Mouse (Mus musculus): ENCODE data around the gene Ap2b1. TPM values are rescaled to one million over a fixed set of nuclear protein-coding genes. Genes with fewer than 3 reads are reported as not detected.

Ap2b1 gene
- polyA plus RNA-seq, 1 experiment from 2014 or later, result 111 TPM

DNA sequence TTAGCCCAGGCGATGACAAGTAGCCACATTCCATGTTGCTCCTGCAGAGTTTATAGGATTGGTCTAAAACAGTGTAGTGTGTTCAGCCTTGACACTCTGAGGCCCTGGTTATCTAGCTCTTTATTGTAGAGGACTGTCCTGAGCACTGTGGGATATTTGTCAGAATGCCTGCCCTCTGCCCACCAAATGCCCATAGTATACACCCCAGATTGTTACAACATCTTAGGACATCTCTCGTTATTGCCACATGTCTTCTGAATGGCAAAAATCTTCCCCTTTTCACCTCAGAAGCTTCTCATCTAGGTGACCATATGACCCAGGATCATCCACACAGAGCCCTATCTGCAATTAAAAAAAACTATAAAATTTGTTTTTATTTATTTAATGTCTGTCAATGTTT, 133.7 kb downstream of the Ap2b1 start:
- H3K4me2 ChIP-seq, result no peak overlapping the region
- H3K4me3 ChIP-seq, result no peak overlapping the region
- H3K4me1 ChIP-seq (replicated peaks), result no peaks in the 10 kb centered on the region
- WGBS, result 83% methylated on average over 2 of the region's 2 CpGs
- H3K27ac ChIP-seq, result no peak overlapping the region
- H3K9me3 ChIP-seq, result no peaks in the 10 kb centered on the region
- ATAC-seq (ENCODE audit: low FRiP score), result no peak
- H3K27me3 ChIP-seq, result peaks cover 37% of the 10 kb centered on the region
- H3K9ac ChIP-seq, result no peak overlapping the region
- H3K36me3 ChIP-seq, result no peaks in the 10 kb centered on the region

DNA sequence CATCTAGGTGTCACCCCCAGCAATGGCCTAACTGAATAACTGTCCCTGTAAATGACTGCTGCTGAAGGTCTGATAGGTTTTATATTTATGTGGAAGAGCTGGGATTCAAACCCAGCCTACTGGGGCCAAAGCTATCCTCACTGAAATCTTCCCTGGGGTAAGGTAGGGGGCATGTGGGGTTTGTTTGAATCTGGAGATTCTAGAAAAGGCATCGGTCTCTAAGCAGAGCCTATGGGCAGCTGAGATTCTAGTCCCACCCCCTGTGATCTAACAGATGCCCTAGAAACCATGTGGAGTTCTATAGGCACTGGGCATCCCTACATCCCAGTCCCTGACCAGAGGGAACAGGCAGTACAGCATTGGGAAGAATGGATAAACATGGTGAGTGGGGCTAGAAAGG, 138.6 kb downstream of the Ap2b1 start, which contains the start of gene 1700020L24Rik:
1700020L24Rik (plus strand) TSS at position 301 of the 400 bp plus-strand sequence.
- 89% methylated on average over 1 of the region's 1 CpGs for WGBS
- Histone ChIP-seq H3K4me2 (no peak within 1 kb of the TSS), H3K4me3 (no peak within 1 kb of the TSS), H3K4me1 (replicated peaks) (peaks cover 8% of the 10 kb centered on the region), H3K9ac (no peak within 1 kb of the TSS), H3K9me3 (no peaks in the 10 kb centered on the region), H3K27ac (no peak within 1 kb of the TSS), H3K27me3 (peaks cover 36% of the 10 kb centered on the region), H3K36me3 (no peaks in the 10 kb centered on the region)
- no peak for ATAC-seq (ENCODE audit: low FRiP score)

DNA sequence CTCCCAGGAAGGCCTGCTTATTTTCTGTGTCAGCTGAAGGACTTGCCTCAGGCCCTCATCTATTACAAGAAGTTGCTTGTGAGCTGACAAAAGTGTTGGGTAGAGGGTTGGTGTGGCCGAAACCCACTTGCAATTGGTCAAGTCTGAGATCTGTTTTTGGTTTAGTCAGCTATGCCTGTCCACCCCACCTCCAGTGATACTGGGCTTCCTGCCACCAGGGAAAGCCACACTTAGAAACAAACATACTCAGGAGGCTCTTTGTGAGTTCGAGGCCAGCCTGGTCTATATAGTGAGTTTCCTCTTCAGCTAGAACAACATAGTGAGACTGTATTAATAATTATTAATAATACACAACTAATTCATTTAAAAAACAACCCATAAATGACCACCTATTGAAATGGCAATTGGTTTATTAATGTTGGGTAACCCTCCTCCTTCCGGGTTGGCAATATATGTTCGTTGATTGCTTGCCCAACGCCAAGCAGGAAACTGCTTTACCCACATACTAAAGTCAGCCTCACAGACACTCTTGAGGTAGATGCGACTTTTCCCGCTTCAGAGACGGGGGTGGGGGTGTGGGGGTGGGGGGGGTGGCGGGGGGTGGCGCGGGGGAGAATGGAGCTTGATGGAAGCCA, 140.7 kb downstream of the Ap2b1 start:
- peaks cover 53% of the 10 kb centered on the region for H3K27me3 ChIP-seq
- peak overlapping the region; percentile 60 for H3K4me3 ChIP-seq
- no peak for ATAC-seq (ENCODE audit: low FRiP score)
- peaks cover 13% of the 10 kb centered on the region for H3K4me1 ChIP-seq (replicated peaks)
- WGBS, result 31% methylated on average over 11 of the region's 11 CpGs
- H3K36me3 ChIP-seq, result no peaks in the 10 kb centered on the region
- H3K27ac ChIP-seq, result no peak overlapping the region
- peak overlapping the region; percentile 80 for H3K4me2 ChIP-seq
- no peaks in the 10 kb centered on the region for H3K9me3 ChIP-seq
- peak overlapping the region; percentile 71; the same call in 1 of the 2 replicates for H3K9ac ChIP-seq

DNA sequence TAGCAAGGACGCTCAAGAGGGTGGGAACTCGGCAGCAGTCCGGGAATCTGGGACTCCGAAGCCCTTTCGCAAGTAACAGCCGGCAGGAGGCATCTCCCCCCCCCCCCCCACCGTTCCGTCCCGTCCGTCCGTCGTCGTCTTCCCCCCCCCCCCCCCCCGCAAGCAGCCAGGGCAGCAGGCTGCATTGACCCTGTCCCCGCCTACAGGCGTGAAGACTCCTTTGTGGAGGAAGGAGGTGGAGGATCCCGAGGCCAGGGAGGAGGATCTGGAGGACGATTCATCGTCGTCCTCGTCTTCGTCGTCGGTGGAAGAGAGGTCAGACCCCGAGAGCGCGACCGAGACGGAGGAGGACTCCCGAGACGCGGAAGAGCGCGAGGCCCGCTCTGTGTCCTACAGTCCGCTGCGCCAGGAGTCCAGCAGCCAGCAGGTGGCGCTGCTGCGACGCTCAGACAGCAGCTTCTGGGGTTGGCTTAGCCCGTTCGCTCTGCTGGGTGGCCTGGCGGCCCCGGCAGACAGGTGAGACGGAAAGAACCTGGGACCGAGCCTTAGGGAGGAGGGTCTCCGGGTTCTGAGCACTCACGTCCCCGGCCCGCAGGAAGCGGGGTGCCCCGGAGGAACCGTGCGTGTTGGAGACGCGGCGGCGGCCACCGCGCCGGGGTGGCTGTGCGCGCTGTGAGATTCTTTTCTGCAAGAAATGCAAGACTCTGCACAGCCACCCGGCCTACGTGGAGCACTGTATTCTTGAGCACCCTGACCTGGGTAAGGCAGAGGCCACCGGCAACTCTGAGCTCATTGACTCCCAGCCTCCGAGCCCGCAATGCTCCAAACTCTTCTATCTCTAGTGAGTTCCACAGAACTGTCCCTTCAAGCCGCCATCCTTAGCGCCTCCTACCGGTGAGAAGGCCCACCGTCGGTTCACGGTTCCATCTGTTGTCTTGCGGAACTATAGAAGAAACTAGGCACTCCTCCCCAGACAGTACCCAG, 141.5 kb downstream of the Ap2b1 start:
- Histone ChIP-seq H3K27ac (peak overlapping the region; percentile 12; the same call in 1 of the 2 replicates), H3K9me3 (no peaks in the 10 kb centered on the region), H3K4me3 (peak overlapping the region; percentile 60), H3K9ac (peak overlapping the region; percentile 71), H3K4me1 (replicated peaks) (peaks cover 18% of the 10 kb centered on the region), H3K27me3 (peaks cover 55% of the 10 kb centered on the region), H3K36me3 (no peaks in the 10 kb centered on the region), H3K4me2 (peak overlapping the region; percentile 80)
- WGBS, result under 1% methylated on average over 66 of the region's 75 CpGs
- peak; percentile 91 for ATAC-seq (ENCODE audit: low FRiP score)

DNA sequence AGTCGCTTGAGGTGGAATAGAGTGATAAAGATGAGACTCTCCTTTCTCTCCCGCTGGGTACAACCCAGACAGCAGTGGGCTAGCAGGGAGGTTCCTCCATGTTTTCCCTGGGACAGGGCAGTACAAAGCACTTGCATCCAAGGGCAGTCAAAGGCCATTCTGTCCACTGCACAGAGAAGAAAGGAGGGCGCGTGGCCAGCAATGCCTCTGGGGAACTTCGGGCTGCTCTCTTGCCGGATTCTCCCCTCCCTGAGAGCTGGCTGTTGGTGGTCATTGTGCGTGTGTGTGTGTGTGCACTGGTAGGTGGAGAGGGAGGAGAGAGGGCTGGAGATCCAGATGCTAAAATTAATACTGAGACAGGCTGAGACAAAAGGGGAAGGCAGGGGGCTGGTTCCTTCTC, 142.4 kb downstream of the Ap2b1 start:
- H3K4me1 ChIP-seq (replicated peaks), result peaks cover 18% of the 10 kb centered on the region
- no peak for ATAC-seq (ENCODE audit: low FRiP score)
- H3K4me2 ChIP-seq, result peak overlapping the region; percentile 80; the same call in 1 of the 2 replicates
- 0 out of 2 replicates have a peak overlapping the region, but pooled peaks have one; percentile 60 for H3K4me3 ChIP-seq
- H3K9me3 ChIP-seq, result no peaks in the 10 kb centered on the region
- H3K27me3 ChIP-seq, result peaks cover 63% of the 10 kb centered on the region
- H3K27ac ChIP-seq, result no peak overlapping the region
- H3K36me3 ChIP-seq, result no peaks in the 10 kb centered on the region
- WGBS, result 48% methylated on average over 7 of the region's 7 CpGs
- no peak overlapping the region for H3K9ac ChIP-seq

DNA sequence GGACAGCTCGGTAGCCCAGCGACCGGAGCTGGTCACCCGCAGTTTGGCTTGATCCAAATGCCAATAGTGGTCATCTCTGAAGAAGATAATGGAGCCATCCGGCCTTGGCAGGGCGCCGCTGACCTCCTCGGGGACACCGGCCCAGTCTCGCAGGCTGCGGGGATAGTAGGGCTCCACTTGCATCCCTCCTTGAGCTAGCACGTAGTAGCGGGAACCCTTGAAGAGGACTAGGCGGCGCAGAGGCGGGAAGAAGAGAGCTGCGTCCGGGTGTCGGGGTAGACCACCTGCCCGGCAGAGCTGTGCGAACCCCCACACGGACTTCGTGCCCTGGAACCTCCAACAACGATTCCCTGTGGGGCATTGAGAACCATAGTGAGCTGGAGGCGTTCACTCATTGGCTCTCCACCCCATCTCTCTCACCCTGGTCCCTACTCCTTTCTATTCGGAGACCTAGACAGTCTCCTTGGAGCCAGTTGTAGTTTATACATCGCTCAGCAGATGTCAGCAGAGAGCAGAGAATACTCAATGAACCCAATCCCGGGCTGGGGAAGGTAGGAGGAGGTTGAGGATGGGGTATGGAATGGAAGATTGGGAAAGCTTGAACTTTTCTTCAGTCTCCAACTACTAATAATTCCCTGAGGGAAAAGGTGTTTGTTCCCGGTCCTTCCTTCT, 143.9 kb downstream of the Ap2b1 start:
- ATAC-seq (ENCODE audit: low FRiP score), result peak; percentile 26; the same call in 1 of the 2 replicates
- Histone ChIP-seq H3K4me1 (replicated peaks) (peaks cover 23% of the 10 kb centered on the region), H3K9ac (peak overlapping the region; percentile 39; the same call in 1 of the 2 replicates), H3K27ac (no peak overlapping the region), H3K4me3 (peak overlapping the region; percentile 26), H3K36me3 (no peaks in the 10 kb centered on the region), H3K9me3 (no peaks in the 10 kb centered on the region), H3K4me2 (peak overlapping the region; percentile 51), H3K27me3 (peaks cover 71% of the 10 kb centered on the region)
- 11% methylated on average over 29 of the region's 29 CpGs for WGBS

DNA sequence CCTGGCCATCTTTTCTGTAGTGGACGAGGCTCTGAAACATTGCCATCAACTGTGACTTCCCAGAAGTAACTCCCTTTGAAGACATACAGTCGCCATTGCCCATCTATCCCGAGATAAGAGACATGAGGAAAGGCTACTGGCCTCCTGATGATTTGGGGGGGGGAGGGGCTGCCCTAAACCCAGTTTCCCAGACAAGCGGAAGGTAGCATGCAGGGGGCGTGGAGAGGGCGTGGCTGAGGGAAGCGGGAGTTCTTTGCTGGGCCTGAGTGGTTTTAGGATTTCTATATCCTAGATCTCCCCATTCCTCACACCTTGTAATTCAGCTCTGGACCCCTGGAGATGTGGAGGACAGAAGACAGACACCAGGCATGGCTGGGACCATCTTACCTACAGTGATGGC, 145.0 kb downstream of the Ap2b1 start:
- Histone ChIP-seq H3K27ac (no peak overlapping the region), H3K27me3 (peaks cover 67% of the 10 kb centered on the region), H3K9ac (no peak overlapping the region), H3K9me3 (no peaks in the 10 kb centered on the region), H3K4me3 (no peak overlapping the region), H3K4me2 (no peak overlapping the region), H3K4me1 (replicated peaks) (peaks cover 34% of the 10 kb centered on the region), H3K36me3 (no peaks in the 10 kb centered on the region)
- ATAC-seq (ENCODE audit: low FRiP score), result no peak
- WGBS, result 10% methylated on average over 7 of the region's 7 CpGs

DNA sequence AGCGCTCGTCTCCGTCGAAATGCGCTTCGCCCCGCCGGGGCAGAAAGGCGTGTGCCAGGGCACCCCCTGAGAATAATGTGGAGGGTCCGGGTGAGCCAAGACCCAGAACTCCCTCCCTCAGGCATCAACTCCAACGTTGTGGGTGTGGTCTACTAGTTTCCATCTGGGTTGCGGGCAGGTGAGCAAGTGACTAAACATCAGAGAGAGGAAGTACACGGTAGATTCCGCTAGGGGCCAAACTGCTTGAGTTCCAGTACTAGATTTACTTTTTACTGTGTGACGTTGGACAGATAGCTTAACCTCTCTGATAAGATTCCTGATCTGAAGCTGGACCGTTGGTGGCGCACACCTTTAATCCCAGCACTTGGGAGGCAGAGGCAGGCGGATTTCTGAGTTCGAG, 146.2 kb downstream of the Ap2b1 start:
- Histone ChIP-seq H3K4me1 (replicated peaks) (peaks cover 37% of the 10 kb centered on the region), H3K36me3 (no peaks in the 10 kb centered on the region), H3K27me3 (peaks cover 62% of the 10 kb centered on the region), H3K27ac (no peak overlapping the region), H3K4me3 (peak overlapping the region; percentile 19), H3K9ac (peak overlapping the region; percentile 46; the same call in 1 of the 2 replicates), H3K9me3 (no peaks in the 10 kb centered on the region), H3K4me2 (peak overlapping the region; percentile 38)
- WGBS, result 28% methylated on average over 19 of the region's 19 CpGs
- no peak for ATAC-seq (ENCODE audit: low FRiP score)

DNA sequence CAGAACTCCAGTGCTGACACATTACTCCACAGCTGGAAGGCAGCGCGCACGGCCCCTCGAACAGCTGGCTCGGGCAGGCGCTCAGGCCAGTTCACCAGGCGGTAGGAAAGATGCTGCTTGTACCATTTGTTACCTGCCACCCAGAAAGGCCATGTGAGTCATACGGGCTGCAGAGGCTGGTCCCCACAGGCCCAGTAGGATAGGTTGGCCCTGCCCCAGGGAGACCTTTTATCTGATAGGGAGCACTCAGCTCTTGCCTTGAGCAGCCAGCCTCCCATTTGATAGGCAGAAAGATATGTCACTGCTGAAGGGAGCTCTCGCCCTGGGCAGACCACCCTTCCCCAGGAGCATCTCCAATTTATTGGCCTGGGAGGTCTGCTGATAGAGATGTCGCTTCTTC, 148.8 kb downstream of the Ap2b1 start:
- H3K27ac ChIP-seq, result peak overlapping the region; percentile 30; the same call in 1 of the 2 replicates
- ATAC-seq (ENCODE audit: low FRiP score), result no peak
- H3K4me2 ChIP-seq, result no peak overlapping the region
- H3K4me3 ChIP-seq, result no peak overlapping the region
- no peaks in the 10 kb centered on the region for H3K9me3 ChIP-seq
- 68% methylated on average over 10 of the region's 10 CpGs for WGBS
- H3K27me3 ChIP-seq, result peaks cover 44% of the 10 kb centered on the region
- peaks cover 27% of the 10 kb centered on the region for H3K4me1 ChIP-seq (replicated peaks)
- no peaks in the 10 kb centered on the region for H3K36me3 ChIP-seq
- peak overlapping the region; percentile 5; the same call in 1 of the 2 replicates for H3K9ac ChIP-seq

DNA sequence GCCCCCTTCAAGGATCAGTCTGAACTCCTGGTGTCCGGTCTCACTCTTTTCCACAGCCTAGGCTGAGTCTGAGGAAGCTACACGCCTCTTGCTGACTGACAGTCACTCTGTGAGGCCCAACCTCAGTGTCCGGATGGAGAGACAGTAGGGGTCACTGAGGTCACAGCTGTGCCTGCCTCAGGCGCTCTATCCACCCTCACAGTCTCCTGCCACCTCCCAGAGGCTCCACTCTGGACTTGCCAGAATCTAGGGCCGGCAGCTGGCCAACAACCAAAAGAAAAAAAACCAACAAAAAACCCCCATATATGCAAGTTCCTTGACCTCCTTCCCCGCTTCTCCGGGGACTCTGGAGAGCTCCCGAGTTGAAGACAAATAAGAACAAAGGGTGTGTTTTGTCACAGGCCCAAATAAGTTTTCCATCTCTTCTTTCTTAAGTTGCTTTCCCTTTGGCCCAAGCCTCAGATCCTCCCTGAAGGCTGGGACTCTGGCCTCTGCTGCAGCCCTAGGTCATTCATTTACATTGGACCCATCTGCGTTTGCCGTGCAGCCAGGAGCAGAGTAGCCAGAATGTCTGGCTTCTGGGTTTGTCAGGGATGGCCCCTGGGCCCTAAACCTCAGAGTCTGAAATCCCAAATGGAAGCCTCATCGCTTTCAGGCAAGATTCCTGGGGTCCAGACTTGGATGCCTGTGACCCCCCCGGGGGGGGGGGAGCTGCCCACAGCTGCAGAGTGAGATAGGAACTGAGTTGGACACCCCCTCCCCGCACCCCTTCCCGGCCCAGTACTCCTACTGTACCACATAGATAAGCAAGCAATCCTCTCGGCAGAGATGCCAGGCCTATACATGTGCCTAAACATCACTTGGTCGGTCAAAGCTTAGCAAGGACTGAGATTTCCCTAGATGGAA, 149.4 kb downstream of the Ap2b1 start:
- Histone ChIP-seq H3K36me3 (no peaks in the 10 kb centered on the region), H3K9me3 (no peaks in the 10 kb centered on the region), H3K4me1 (replicated peaks) (peaks cover 25% of the 10 kb centered on the region), H3K4me2 (no peak overlapping the region), H3K9ac (no peak overlapping the region), H3K4me3 (no peak overlapping the region), H3K27ac (peak overlapping the region; percentile 32; the same call in 1 of the 2 replicates), H3K27me3 (peaks cover 38% of the 10 kb centered on the region)
- no peak for ATAC-seq (ENCODE audit: low FRiP score)
- WGBS, result 35% methylated on average over 16 of the region's 16 CpGs

DNA sequence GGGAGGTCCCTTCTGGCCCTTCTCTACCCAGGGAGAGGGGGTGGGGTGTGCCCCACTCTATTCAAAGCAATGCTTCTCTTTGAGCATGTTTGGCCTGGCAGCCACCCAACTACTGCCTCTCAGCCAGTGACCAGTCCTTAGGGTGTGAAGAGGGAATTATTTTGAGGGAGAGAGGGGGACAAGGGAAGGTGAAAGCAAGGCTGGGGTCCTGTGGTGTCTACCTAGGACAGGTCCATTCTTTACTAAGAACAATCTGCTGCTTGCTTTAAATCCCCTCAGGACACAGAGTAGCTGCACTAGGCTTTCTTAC, 150.1 kb downstream of the Ap2b1 start:
- 0 out of 2 replicates have a peak overlapping the region, but pooled peaks have one; percentile 32 for H3K27ac ChIP-seq
- peaks cover 32% of the 10 kb centered on the region for H3K27me3 ChIP-seq
- no peak overlapping the region for H3K9ac ChIP-seq
- H3K4me2 ChIP-seq, result no peak overlapping the region
- H3K36me3 ChIP-seq, result no peaks in the 10 kb centered on the region
- no peak overlapping the region for H3K4me3 ChIP-seq
- H3K9me3 ChIP-seq, result no peaks in the 10 kb centered on the region
- ATAC-seq (ENCODE audit: low FRiP score), result no peak; the same call in 1 of the 2 replicates
- H3K4me1 ChIP-seq (replicated peaks), result peaks cover 25% of the 10 kb centered on the region
